Mouse (Mus musculus) heart, postnatal 10 days (tissue): ENCODE results near the gene Klhl24. TPM values are rescaled to one million over a fixed set of nuclear protein-coding genes. Genes with fewer than 3 reads are reported as not detected.
"Not testable (repeated sequence)": the region's sequence is repeated elsewhere in the genome, so short reads cannot be mapped to it uniquely, and the experiment has no call there.

Experiments
- DNase-seq, 2 experiments: peaks; one replicate each; pipeline ENCODE4 v3.0.0; 2021
- intact Hi-C: fragments of 180-260 bp; cut with DNase I; formaldehyde crosslinking; loops from one replicate; pipeline ENCODE4 v1.15.1; 2025
- total RNA-seq, 2 experiments: library from RNA; stranded (reverse); gene quantifications; 2 replicates each; pipeline ENCODE4 v1.2.3; 2021

The Klhl24 gene
- 100 to 1,000 TPM; 153 to 179 TPM for total RNA-seq

GRCm38 (mm10) chr16:20097069-20097710, at the start of gene Klhl24:
Gene Klhl24, plus strand, starts transcription at chr16:20097542.
- DNase-seq: peak; percentile 96
- intact Hi-C loops: loop anchor here (5.0 to 10.0 kb wide), 3 partner anchors 115 to 190 kb away; partner anchors contain the start of gene Klhl6

GRCm38 (mm10) chr16:20052655-20053054, 44.7 kb upstream of the Klhl24 start:
- intact Hi-C loops: no loop called here
- peak in 1 of 2 experiments; percentile 11 for DNase-seq

- DNase-seq: no peak
Observed at GRCm38 (mm10) chr16:20072770-20073169, 24.6 kb upstream of the Klhl24 start.

GRCm38 (mm10) chr16:20076675-20077074, 20.7 kb upstream of the Klhl24 start:
- DNase-seq: no peak
- intact Hi-C loops: no loop called here

More at GRCm38 (mm10) chr16:20072770-20073169, 24.6 kb upstream of the Klhl24 start:
- intact Hi-C loops: no loop called here

GRCm38 (mm10) chr16:20080271-20080670, 17.1 kb upstream of the Klhl24 start:
- DNase-seq: no peak
- intact Hi-C loops: no loop called here

GRCm38 (mm10) chr16:20084623-20085022, 12.7 kb upstream of the Klhl24 start:
- no peak for DNase-seq
- intact Hi-C loops: no loop called here

GRCm38 (mm10) chr16:20085250-20085905, 12.0 kb upstream of the Klhl24 start:
- intact Hi-C loops: no loop called here
- no peak for DNase-seq

- DNase-seq: no peak
- intact Hi-C loops: no loop called here
Observed at GRCm38 (mm10) chr16:20086976-20087375, 10.4 kb upstream of the Klhl24 start.

GRCm38 (mm10) chr16:20089636-20090035, 7.7 kb upstream of the Klhl24 start:
- intact Hi-C loops: loop anchor here (10.0 kb wide), 1 partner anchor 135 kb away; no protein-coding TSS in a partner anchor
- no peak for DNase-seq

GRCm38 (mm10) chr16:20090921-20091575, 6.3 kb upstream of the Klhl24 start:
- peak; percentile 70 to 74 for DNase-seq

GRCm38 (mm10) chr16:20095966-20096365, 1.4 kb upstream of the Klhl24 start:
- DNase-seq: peak in 1 of 2 experiments; percentile 37
- intact Hi-C loops: loop anchor here (5.0 to 10.0 kb wide), 3 partner anchors 114 to 189 kb away; partner anchors contain the start of gene Klhl6

More at GRCm38 (mm10) chr16:20090921-20091575, 6.3 kb upstream of the Klhl24 start:
- intact Hi-C loops: loop anchor here (10.0 kb wide), 1 partner anchor 136 kb away; no protein-coding TSS in a partner anchor

GRCm38 (mm10) chr16:20097711-20098374, 501 bp downstream of the Klhl24 start:
- peak; percentile 96 to 97 for DNase-seq
- intact Hi-C loops: loop anchor here (5.0 to 10.0 kb wide), 3 partner anchors 116 to 191 kb away; partner anchors contain the start of gene Klhl6

GRCm38 (mm10) chr16:20098375-20098727, 1.0 kb downstream of the Klhl24 start:
- intact Hi-C loops: loop anchor here (5.0 to 10.0 kb wide), 3 partner anchors 116 to 191 kb away; partner anchors contain the start of gene Klhl6
- DNase-seq: no peak

GRCm38 (mm10) chr16:20098866-20099629, 1.7 kb downstream of the Klhl24 start:
- intact Hi-C loops: loop anchor here (5.0 to 10.0 kb wide), 3 partner anchors 117 to 192 kb away; partner anchors contain the start of gene Klhl6
- DNase-seq: no peak

GRCm38 (mm10) chr16:20106996-20107395, 9.7 kb downstream of the Klhl24 start:
- intact Hi-C loops: no loop called here
- no peak for DNase-seq

- intact Hi-C loops: no loop called here
Observed at GRCm38 (mm10) chr16:20108961-20109360, 11.6 kb downstream of the Klhl24 start.

GRCm38 (mm10) chr16:20112649-20113048, 15.3 kb downstream of the Klhl24 start:
- intact Hi-C loops: no loop called here
- no peak for DNase-seq

More at GRCm38 (mm10) chr16:20108961-20109360, 11.6 kb downstream of the Klhl24 start:
- DNase-seq: no peak

- intact Hi-C loops: no loop called here
- no peak for DNase-seq
Observed at GRCm38 (mm10) chr16:20116069-20116468, 18.7 kb downstream of the Klhl24 start.

- DNase-seq, intact Hi-C loops: not testable (repeated sequence)
Observed at GRCm38 (mm10) chr16:20126319-20126883, 29.1 kb downstream of the Klhl24 start.
